Mouse (Mus musculus) heart, postnatal 0 days (tissue): ENCODE measurements around the gene Fam71a. TPM values are rescaled to one million over a fixed set of nuclear protein-coding genes. Genes with fewer than 3 reads are reported as not detected.

Experiments
- ATAC-seq: fragments of 200-750 bp; cut with Nextera tagmentation; 2 replicates; pipeline ENCODE4 v1.8.0; 2017; ENCODE audit warnings: low read depth, moderate number of reproducible peaks, moderate library complexity; ENCODE audit not compliant: insufficient read depth
- DNase-seq: peaks from one replicate; pipeline ENCODE4 v3.0.0-alpha.2; 2016; ENCODE audit warnings: low spot score
- H3K27ac ChIP-seq: fragments of 300-500 bp; sonication (generic); 2 replicates; pipeline ENCODE4 v1.5.1; 2014; ENCODE audit warnings: low read depth, mild to moderate bottlenecking
- H3K27me3 ChIP-seq: fragments of 300-500 bp; sonication (generic); 2 replicates; pipeline ENCODE4 v1.6.1; 2014; ENCODE audit warnings: low read length, mixed read lengths; ENCODE audit not compliant: control insufficient read depth, insufficient read depth
- H3K36me3 ChIP-seq: fragments of 300-500 bp; sonication (generic); replicated peaks from 2 replicates; pipeline ENCODE4 v1.6.1; 2014; ENCODE audit warnings: low read length, mixed read lengths; ENCODE audit not compliant: control insufficient read depth, insufficient read depth
- H3K4me1 ChIP-seq: fragments of 300-500 bp; sonication (generic); 2 replicates; pipeline ENCODE4 v1.6.1; 2014; ENCODE audit warnings: antibody characterized with exemption; ENCODE audit not compliant: control insufficient read depth, insufficient read depth
- H3K4me2 ChIP-seq: fragments of 300-500 bp; sonication (generic); 2 replicates; pipeline ENCODE4 v1.6.1; 2014; ENCODE audit warnings: low read depth, mild to moderate bottlenecking, low read length, moderate library complexity
- H3K4me3 ChIP-seq: fragments of 300-500 bp; sonication (generic); 2 replicates; pipeline ENCODE4 v1.5.1; 2014; ENCODE audit warnings: low read depth, low read length
- H3K9ac ChIP-seq: fragments of 300-500 bp; sonication (generic); replicated peaks from 2 replicates; pipeline ENCODE4 v1.6.1; 2014; ENCODE audit warnings: low read depth, low read length, mixed read lengths
- H3K9me3 ChIP-seq: fragments of 300-500 bp; sonication (generic); replicated peaks from 2 replicates; pipeline ENCODE4 v1.6.1; 2016; ENCODE audit warnings: low read length; ENCODE audit not compliant: control insufficient read depth
- CTCF ChIP-seq: IDR thresholded peaks from 2 replicates; pipeline ENCODE4 v1.5.1; 2016; ENCODE audit warnings: antibody characterized with exemption, control low read depth, low read depth
- EP300 ChIP-seq: IDR thresholded peaks from 2 replicates; pipeline ENCODE4 v1.6.1; 2016; ENCODE audit warnings: antibody characterized with exemption, low read depth
- WGBS: fragments of 180-500 bp; shearing (Covaris S2); extraction: QIAGEN DNeasy Blood & Tissue Kit; methylation state at CpG from one replicate; pipeline ENCODE4 v1.1.7; 2014; 5-methylcytosine and 5-hydroxymethylcytosine counted together
- polyA plus RNA-seq: library from polyadenylated mRNA; unstranded; fragments of >200 nt; fragmentation: Nextera tagmentation; extraction: Ambion mirVana; gene quantifications from 2 replicates; pipeline ENCODE4 v1.2.1, GENCODE M21; 2015
- total RNA-seq: library from RNA; depleted of rRNA; stranded (reverse); fragments of >200 nt; gene quantifications from 2 replicates; pipeline ENCODE4 v1.2.3, GENCODE M21; 2014; ENCODE audit warnings: low replicate concordance; rRNA removed

The Fam71a gene
- total RNA-seq (not detected in 2 replicates), polyA plus RNA-seq (not detected in 2 replicates)

GRCm38 (mm10) chr1:191164717-191165116 is at the start of gene Fam71a:
Gene Fam71a (minus strand): TSS chr1:191164817.
- H3K4me3 ChIP-seq, result no peak within 1 kb of the TSS

GRCm38 (mm10) chr1:191211096-191211495 is 46.5 kb upstream of the Fam71a start:
- no peak for TF ChIP-seq EP300
- TF ChIP-seq CTCF, result no peak
- 25% methylated on average over 2 of the region's 2 CpGs for WGBS
- Histone ChIP-seq H3K36me3 (no peaks in the 10 kb centered on the region), H3K9ac (no peak overlapping the region), H3K27me3 (no peaks in the 10 kb centered on the region), H3K4me1 (peaks cover 2% of the 10 kb centered on the region; the same call in 1 of the 2 replicates), H3K4me2 (no peak overlapping the region), H3K9me3 (no peaks in the 10 kb centered on the region), H3K4me3 (no peak overlapping the region), H3K27ac (no peak overlapping the region)
- ATAC-seq, result no peak
- no peak for DNase-seq

More at GRCm38 (mm10) chr1:191164717-191165116, at the start of gene Fam71a:
- ATAC-seq (no peak), DNase-seq (no peak)
- WGBS, result 78% methylated on average over 3 of the region's 3 CpGs
- Histone ChIP-seq H3K9me3 (no peaks in the 10 kb centered on the region), H3K27me3 (no peaks in the 10 kb centered on the region), H3K36me3 (no peaks in the 10 kb centered on the region), H3K4me1 (no peaks in the 10 kb centered on the region), H3K9ac (no peak within 1 kb of the TSS), H3K4me2 (no peak within 1 kb of the TSS), H3K27ac (no peak within 1 kb of the TSS)
- TF ChIP-seq EP300 (no peak), CTCF (no peak)

GRCm38 (mm10) chr1:191205791-191206190 is 41.2 kb upstream of the Fam71a start:
- Histone ChIP-seq H3K9me3 (no peaks in the 10 kb centered on the region), H3K27me3 (no peaks in the 10 kb centered on the region), H3K4me3 (no peak overlapping the region), H3K4me1 (no peaks in the 10 kb centered on the region), H3K27ac (no peak overlapping the region), H3K36me3 (no peaks in the 10 kb centered on the region), H3K4me2 (no peak overlapping the region), H3K9ac (no peak overlapping the region)
- no peak for TF ChIP-seq EP300
- TF ChIP-seq CTCF, result no peak
- WGBS, result 73% methylated on average over 5 of the region's 5 CpGs
- ATAC-seq (no peak), DNase-seq (no peak)

GRCm38 (mm10) chr1:191204876-191205275 is 40.3 kb upstream of the Fam71a start:
- H3K9ac ChIP-seq, result no peak overlapping the region
- H3K27me3 ChIP-seq, result no peaks in the 10 kb centered on the region
- no peaks in the 10 kb centered on the region for H3K9me3 ChIP-seq
- 68% methylated on average over 5 of the region's 5 CpGs for WGBS
- H3K36me3 ChIP-seq, result no peaks in the 10 kb centered on the region
- no peak overlapping the region for H3K4me2 ChIP-seq
- H3K4me1 ChIP-seq, result no peaks in the 10 kb centered on the region
- no peak for TF ChIP-seq CTCF
- no peak for TF ChIP-seq EP300
- ATAC-seq (no peak), DNase-seq (no peak)
- no peak overlapping the region for H3K4me3 ChIP-seq
- no peak overlapping the region for H3K27ac ChIP-seq

DNA sequence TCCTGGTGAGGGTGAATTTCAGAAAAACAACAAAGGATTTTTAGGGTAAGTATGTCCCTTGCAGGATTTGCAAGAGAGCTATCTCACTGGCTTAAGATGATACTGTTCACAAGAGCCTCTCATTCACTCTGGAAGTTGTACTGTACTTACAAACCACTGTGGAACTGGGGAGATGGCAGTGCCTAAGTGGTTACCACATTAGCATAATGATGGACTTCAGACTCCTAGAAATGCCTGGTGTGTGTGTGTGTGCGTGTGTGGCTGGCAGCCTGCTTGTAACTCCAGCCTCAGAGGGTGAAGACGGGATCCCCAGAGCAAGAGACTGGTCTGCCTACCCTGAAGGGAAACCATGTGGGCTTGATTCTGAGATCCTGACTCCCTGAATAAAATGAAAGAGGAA is 38.9 kb upstream of the Fam71a start:
- no peak for TF ChIP-seq EP300
- no peak for TF ChIP-seq CTCF
- Histone ChIP-seq H3K27me3 (no peaks in the 10 kb centered on the region), H3K4me2 (no peak overlapping the region), H3K4me1 (no peaks in the 10 kb centered on the region), H3K36me3 (no peaks in the 10 kb centered on the region), H3K4me3 (no peak overlapping the region), H3K9me3 (no peaks in the 10 kb centered on the region), H3K9ac (no peak overlapping the region), H3K27ac (no peak overlapping the region)
- 69% methylated on average over 2 of the region's 2 CpGs for WGBS
- no peak for ATAC-seq
- no peak for DNase-seq
